Mouse (Mus musculus) heart, postnatal 36 days (tissue): ENCODE results near the gene Prkab2. TPM values are rescaled to one million over a fixed set of nuclear protein-coding genes. Genes with fewer than 3 reads are reported as not detected.

ENCODE experiments used
- DNase-seq, 2 experiments: peaks; one replicate each; pipeline ENCODE4 v3.0.0; 2021 to 2022
- intact Hi-C: fragments of 180-260 bp; cut with DNase I; formaldehyde crosslinking; loops from one replicate; pipeline ENCODE4 v1.15.1; 2025
- total RNA-seq, 2 experiments: library from RNA; stranded (reverse); gene quantifications; 2 replicates each; pipeline ENCODE4 v1.2.3; 2021

Prkab2 gene
- total RNA-seq, result 10 to 100 TPM; 22.4 to 29.2 TPM

DNA sequence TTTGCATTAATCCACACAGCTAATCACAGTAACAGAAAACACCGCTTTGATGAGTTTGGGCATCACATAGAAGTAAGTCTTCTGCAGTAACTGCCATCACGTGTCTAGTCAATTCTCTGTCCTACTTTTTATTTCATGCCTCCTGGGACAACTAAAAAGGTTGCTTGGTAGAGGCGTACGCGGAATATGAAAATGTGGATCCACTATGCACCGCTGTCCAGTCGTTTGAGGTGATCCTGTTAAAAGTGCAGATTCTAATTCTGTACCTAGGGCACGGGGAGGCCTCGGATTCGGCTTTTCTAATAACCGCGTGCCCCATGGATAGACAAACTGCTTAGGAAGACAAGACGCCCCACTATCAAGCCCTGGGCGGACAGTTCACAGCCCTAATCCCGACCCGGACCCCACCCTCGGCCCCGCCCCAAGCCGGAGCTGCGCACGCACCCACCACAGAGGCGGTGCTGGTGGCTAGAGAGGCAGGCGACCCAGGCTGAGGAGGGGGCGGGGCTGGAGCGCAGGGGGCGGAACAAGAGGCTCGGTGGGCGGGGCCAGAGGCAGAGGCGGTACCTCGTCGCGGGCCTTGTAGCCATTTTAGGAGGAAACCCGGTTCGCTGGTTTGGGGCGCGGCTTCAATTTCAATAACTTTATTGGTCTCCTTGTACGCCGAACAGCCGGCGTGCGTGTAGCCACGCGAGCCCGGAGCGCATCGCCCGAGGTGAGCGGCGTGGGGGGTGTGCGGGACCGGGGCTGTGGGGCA is at the start of gene Prkab2:
Prkab2 (plus strand) TSS at position 539 of the 757 bp plus-strand sequence.
- DNase-seq, result peak; percentile 99
- intact Hi-C loops, result loop anchor here (1.0 to 5.0 kb wide), 2 partner anchors 48 to 431 kb away; partner anchors contain the start of gene Chd1l

DNA sequence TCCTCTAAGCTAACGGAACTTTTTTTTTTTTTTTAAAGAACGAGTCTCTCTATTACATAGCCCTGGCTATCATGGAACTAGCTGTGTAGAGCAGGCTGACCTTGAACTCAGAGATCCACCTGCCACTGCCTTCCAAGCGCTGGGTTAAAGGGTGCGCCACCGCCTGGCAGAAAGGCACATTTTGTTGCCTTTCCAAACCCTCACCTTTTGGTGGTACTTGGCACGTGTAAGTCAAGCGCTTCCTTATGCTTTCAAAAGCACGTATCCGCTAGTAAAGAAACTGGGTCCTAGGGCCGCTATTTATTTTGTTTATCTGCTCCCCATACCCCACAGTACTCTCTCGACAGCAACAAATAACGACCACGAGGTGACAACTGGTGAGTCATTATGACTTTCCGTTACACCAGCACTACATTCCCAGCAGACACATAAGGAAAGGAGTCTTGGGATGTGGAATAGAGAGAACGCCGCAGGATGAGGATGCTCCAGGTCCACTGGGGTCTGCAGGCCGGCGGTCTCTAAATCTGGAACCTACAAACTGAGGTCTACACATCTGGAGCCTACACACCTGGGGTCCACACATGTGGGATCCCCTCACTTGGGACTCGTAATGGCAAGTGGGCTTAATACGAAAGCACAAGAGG is 48.7 kb upstream of the Prkab2 start:
- DNase-seq, result peak; percentile 38
- intact Hi-C loops, result no loop called here

DNA sequence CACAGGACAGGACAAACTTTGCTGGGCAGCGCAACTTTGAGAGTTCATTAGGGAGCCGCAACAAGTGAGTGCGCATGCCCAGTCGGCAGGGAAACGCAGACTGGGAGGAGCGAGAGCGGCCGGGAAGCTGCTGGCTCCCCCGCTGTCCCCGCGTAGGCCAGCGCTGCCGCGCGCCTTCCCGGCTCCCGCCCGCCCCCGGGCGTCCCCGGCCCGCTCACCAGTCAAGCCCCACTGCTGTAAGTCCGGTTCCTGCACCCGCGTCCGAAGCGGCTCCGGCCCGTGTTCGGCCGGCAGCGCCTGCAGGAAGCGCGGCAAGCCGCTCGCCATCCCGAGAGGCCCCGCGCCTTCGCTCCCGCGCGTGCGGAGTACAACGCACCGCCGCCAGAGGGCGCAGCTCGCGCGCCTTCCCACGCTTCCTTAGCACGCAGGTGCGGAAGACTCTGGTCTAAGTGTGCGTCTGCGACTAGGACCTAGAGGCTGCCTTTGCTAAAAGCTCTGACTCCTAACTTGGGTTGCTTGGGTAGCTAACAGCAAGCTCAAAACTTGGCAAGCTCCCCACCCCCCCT is 48.1 kb upstream of the Prkab2 start, which contains the start of gene Chd1l:
Chd1l (minus strand) TSS at position 359 of the 566 bp plus-strand sequence.
- intact Hi-C loops, result loop anchor here (1.0 to 2.0 kb wide), 3 partner anchors 18 to 71 kb away; partner anchors contain the start of genes Fmo5 and Prkab2
- peak; percentile 96 to 98 for DNase-seq

DNA sequence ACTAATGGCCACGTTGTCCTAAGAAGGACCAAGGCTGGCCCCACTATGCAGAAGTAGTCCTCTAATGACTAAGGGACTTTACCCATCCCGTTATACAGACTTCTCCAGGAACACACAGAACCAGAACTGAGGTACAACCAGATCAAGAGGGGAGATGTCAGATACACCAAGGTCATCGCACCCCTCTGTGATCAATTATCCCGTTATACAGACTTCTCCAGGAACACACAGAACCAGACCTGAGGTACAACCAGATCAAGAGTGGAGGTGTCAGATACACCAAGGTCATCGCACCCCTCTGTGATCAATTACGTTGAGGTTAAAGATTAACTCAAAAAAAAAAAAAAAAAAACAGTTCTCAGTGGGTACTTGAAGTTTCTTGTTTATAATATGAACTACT is 47.0 kb upstream of the Prkab2 start:
- DNase-seq, result no peak
- intact Hi-C loops, result loop anchor here (2.0 kb wide), 1 partner anchor 70 kb away; no protein-coding TSS in a partner anchor

DNA sequence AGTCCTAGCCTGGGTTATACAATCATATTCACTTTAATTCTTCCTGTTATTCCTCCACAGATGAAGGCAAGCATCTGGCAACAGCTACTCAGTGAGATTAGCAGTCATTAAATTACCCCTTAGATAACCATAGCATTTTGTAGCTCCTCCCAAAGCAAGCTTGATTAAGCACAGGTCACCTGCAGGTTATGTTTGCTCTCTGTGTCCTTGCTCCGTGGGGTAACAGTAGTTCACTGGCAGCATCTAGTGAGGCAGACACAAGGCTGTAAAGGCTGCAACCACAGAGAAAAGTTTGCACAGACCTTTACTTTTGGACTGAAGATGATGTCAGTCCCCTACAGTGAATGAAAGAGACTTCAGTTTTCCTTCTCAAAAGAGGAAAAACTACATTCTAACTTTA is 42.8 kb upstream of the Prkab2 start:
- DNase-seq, result no peak
- intact Hi-C loops, result no loop called here

DNA sequence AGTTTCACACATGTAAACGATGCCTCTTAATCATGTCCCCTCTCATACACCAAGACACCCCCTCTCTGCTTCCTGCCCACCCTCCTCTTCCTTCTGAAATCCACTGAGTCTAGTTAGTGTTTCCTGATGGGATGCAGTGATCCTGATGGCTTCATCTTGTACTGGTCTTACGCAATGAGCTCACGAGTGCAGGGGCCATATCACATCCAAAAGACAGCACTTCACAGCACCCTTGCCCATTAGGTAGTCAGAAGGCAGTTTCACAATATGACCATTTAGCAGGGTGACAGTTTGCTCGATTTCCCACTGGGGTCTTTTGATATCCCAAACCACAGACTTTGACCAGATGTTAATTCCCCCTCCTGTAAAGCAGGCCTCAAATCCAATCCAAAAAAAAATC is 42.1 kb upstream of the Prkab2 start:
- DNase-seq, result no peak
- intact Hi-C loops, result no loop called here

DNA sequence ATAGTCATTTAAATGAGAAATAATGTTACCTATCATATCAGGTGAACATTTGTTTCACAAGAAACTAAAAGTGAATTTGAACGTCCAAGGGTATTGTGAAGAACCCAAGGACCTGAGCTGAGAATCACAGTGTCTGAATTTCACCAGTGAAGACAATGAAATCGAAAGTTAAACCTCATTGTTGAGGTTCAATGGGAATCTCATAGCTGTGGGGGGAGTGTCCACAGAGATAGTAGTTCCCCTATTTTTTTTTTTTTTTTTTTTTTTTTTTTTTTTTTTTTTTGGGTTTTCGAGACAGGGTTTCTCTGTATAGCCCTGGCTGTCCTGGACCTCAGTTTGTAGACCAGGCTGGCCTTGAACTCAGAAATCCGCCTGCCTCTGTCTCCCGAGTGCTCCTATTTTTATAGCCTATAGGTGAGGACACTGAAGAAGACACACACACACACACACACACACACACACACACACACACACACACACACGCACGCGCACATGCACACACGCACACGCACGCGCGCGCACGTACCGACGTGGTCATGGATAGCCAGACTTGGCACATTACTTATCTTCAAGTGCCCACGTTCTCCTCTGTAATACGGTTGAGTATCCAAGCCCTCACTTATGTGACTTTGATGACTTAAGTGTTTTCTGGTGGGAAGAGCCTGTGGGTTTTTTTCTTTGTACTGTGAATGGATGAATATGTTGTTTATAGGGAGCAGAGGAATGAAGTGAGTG is 40.7 kb upstream of the Prkab2 start:
- no peak for DNase-seq
- intact Hi-C loops, result no loop called here

DNA sequence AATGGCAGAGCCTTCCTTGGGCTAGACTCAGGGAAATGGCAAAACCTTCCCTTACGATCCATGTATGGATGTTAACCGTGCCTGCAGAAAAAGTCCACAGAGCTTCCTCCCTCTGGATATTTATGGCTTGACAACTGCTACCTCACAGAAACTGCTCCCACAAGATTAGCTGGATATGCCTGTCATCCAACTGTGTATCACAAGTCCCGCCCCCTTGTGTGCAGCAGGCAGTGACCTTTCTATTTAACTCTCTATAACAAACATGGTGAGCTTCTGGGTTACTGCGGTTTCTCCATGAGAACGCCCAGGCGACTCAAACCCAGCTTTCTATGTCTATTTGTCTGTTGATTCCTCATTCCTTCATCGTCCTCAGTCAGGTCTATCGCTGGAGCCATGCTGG is 40.1 kb upstream of the Prkab2 start:
- intact Hi-C loops, result no loop called here

DNA sequence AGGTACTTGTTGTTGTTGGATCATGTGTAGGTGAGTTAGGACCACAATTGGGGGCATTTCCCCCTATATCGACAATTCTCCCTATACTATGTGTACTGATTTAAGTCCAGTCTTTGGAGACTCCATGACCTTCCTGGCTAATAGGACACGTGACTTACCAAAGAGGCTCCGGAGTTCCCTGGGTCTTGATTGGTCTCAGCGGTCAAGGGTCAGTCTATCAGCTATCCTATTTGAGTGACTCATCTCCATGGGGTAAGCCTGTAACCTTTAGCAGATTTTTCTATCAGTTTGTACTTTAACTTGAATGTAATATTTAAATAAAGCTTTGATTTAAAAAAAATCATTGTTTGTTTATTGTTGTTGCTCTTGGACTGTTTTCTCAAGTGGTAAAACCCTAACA is 37.3 kb upstream of the Prkab2 start:
- no peak for DNase-seq
- intact Hi-C loops, result no loop called here

More for the DNA sequence above, 40.1 kb upstream of the Prkab2 start:
- DNase-seq, result no peak

DNA sequence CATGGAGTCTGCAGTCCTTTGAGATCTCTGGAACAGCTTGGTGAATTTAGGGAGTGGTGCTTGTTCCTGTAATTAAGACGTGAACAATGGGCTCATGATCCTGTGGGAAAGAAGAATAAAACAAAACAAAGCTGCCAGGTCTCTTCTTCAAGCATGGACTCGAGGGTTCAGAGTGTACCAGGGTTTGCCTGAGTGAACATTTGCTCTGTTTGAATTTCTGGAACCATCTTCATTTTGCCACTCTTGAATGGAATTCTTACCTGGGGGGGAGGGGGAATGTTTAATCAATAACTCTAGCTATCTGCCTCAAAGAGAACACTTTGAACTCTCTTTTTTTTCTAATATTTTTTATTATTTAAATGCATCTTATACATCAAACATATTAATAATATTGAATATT is 33.4 kb upstream of the Prkab2 start:
- no peak for DNase-seq
- intact Hi-C loops, result no loop called here

DNA sequence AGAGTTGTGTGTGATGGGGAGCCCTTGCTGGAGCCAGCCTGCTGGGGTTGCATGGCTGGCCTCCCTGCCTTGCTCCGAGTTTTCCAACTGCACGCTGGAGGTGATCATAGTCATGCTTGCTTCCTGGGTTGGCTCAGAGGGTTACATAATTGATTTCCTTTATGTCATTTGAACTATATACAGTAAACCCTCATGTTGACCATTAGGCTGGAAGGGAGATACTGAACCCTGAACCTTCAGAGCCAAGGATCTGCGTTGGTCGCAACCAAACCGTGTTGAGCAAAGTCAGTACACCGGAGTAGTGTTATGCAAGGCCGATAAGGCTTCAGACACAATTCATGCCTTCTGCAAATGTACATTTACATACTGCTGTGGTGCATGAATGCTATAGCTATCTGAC is 30.1 kb upstream of the Prkab2 start:
- peak in 1 of 2 experiments; percentile 19 for DNase-seq
- intact Hi-C loops, result loop anchor here (1.0 kb wide), 1 partner anchor 18 kb away; the partner anchor contains the start of gene Chd1l

DNA sequence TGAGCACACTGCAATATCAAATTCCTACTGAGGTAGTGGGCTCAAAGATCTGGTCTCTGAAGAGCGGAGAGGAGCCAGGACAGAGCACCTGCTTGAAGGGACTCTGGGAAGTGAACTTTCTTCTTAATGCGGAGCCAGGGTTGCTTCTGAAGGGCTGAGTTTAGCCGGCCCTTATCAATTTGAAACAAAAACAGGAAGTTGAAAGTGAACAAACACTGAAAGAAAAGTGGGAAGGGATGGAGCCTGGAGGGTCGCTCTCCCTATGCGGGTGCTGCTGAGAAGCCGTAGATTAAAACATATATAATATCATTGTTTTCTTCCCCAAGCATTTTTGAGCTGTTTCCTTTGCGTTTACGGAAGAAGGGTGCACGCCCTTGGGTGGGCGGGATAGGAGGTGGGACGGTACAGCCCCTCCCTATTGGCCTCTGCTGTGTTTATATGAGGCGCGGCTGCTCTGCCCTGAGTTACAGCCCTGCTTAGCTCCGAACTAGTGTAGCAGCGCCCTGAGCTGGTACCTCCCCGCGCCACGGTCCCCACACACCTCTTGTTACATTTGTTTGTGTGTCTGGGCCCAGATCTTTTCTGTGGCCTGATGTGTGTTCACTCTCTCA is 29.5 kb upstream of the Prkab2 start, which contains the start of gene Fmo5:
Fmo5 (plus strand) TSS at position 414 of the 611 bp plus-strand sequence.
- intact Hi-C loops, result loop anchor here (1.0 kb wide), 1 partner anchor 18 kb away; the partner anchor contains the start of gene Chd1l
- DNase-seq, result peak; percentile 79 to 80

DNA sequence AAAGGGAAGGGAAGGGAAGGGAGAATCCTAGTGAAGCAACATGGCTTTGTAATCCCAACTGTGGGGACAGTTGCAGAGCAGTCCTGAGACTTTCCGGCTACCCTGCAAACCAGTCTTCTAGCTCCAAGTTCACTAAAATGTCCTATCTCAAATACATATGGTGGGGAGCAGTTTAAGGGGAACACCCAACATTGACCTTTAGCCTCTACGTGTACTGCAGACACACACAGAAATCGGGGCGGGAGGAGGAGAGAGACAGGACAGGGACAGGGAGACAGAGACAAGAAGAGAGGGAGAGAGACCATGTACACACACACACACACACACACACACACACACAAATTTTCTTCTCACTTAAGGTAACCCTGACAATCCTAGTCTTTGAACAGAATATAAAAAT is 28.1 kb upstream of the Prkab2 start:
- no peak for DNase-seq
- intact Hi-C loops, result no loop called here

DNA sequence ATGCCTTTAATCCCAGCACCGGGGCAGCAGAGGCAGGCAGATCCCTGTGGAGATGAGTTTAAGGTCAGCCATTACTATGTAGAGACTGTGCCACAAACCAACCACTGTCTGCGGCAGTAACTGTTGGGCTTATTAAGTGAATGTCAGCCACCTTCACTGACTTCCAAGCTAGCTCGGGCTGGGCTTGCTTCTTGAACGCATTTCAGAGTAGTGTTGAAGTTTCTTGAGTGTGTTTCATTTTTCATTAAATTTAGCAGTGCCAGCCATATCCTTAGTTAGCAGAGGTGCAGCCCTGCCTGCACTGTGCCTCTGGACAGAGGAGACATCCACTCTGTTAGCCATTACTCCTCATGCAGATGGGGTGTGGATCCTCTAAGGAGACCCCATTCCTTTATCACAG is 27.2 kb upstream of the Prkab2 start:
- DNase-seq, result no peak
- intact Hi-C loops, result no loop called here

DNA sequence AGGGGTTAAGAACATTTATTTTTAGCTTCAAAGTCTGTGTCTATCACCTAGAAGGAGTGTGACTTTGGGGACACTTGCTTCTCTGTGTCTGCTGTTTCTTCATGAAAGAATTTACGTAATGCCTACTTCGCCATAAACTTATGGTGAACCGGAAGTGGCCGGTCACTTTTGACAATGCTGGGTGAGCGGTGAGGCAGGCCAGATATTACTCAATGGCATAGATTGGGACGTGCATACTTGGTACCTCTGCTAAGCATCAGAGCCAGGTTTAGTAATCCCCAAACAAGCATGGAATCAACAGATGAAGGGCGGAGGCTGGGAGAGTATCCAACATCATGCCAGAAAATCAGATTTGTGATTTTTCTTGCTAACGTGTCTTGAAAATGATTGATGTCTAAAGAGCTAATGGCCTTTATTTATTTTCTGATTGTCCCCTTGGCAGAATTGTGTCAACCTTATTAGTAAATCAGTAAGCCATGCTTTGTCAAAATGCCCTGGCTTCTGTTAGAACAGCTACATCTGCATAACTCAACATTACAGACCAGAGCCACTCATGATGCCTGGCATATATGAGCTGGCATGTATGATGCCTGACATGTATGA is 26.6 kb upstream of the Prkab2 start:
- no peak for DNase-seq
- intact Hi-C loops, result no loop called here

DNA sequence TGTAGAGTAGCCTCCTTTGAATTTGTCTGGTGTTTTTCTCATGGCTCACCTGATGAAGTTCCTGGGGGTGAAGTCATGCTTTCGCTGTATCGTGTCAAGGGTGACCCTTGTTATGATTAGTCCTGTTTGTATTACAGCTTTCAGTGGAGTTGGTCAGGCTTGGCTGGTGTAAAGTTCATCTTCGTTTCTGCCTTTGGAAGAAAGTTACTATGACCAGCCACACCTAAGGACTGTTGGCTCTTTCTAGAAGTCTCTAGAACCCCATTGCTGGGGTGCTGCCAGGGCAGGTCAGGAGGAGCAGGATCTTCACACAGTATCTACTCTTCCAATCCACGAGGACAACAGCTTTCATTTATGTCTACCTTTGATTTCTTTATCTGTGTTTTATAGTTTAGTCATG is 24.5 kb upstream of the Prkab2 start:
- intact Hi-C loops, result no loop called here
- DNase-seq, result no peak

DNA sequence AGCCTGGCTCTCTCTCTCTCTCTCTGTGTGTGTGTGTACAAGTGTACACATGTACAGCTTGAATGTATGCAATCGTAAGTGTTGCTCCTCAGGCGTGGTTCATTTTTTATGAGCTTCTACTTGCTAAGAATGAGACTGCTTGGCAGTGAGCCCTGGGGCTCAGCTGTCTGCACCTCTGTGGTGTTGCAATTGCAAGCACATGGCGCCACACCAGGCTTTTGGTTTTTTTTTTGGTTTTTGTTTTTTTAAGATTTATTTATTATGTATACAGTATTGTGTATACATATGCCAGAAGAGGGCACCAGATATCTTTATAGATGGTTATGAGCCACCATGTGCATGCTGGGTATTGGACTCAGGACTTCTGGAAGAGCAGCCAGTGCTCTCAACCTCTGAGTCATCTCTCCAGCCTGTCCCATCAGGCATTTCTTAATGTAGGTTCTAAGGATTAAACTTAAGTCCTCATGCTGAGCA is 23.7 kb upstream of the Prkab2 start:
- intact Hi-C loops, result no loop called here
- DNase-seq, result peak; percentile 63 to 64

DNA sequence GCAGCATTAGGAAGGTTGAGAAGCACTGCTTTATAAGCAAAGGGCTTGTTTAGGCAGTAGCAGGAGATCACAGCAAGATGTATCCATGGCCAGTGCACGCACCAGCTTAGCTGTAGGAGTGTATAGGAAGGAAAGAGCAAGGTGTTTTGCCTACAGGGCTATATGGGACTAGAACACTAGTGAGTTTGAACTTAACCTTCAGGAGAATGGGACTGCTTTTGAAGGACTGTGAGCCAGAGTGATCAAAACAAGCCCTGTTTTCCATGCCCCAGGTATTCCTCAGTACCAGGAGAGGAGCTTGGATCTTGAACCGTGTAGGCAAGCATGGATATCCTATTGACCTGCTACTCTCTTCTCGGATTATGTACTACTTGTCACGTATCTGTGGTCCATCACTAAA is 16.6 kb upstream of the Prkab2 start:
- intact Hi-C loops, result no loop called here
- DNase-seq, result no peak

DNA sequence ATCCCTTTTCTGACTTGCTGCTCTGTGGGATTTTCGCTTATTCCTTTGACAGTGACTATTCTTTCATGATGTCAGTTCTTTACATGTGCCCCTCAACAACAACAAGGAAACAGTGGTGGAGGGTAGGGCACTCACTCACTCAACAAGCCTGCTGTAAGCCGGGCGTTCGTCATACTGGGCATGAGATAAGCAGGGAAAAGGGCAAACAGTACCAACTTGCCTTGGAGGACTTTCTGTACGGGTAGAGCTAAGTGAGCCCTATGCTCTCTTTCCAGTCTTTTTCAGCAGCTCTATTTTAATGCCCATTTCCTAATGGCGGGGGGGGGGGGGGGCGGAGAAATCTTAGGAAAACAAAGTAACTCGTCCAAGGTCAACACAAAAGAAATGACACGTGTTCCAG is 16.0 kb upstream of the Prkab2 start:
- intact Hi-C loops, result no loop called here
- DNase-seq, result no peak

DNA sequence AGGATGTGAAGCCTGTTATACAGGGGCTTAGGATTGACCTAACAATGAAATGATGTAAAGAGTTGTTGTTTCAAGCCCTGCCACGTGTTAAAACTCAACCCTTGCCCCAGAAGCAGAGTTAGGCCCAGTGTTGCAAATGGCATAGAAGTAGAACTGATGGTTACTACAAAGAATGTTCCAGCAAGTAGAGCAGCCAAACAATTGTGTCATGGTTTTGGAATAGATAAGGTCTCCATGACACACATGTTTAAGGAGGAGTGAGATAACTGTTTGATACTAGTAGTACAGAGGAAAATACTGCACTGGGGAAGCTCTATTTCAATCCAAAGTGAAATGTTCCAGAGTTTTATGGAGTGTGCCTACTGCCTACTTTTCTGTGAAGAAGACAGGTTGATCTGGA is 9.5 kb upstream of the Prkab2 start:
- peak in 1 of 2 experiments; percentile 7 for DNase-seq
- intact Hi-C loops, result no loop called here
